Mouse (Mus musculus) heart, adult 2 months (tissue): ENCODE results near the gene Pitpnb.

ENCODE experiments used
- CTCF ChIP-seq: fragments of 200-600 bp; IDR thresholded peaks from 2 replicates; pipeline ENCODE4 v1.8.1; 2022; ENCODE audit warnings: antibody characterized with exemption, mild to moderate bottlenecking, moderate library complexity
- EP300 ChIP-seq: fragments of 200-500 bp; IDR thresholded peaks from 2 replicates; pipeline ENCODE4 v1.6.1; 2011; ENCODE audit warnings: low read depth, low read length, control low read depth; ENCODE audit not compliant: insufficient read depth

GRCm38 (mm10) chr5:111376276-111377020 lies 45.9 kb downstream of the Pitpnb start:
- TF ChIP-seq CTCF (no peak), EP300 (no peak)
